Mouse (Mus musculus) embryonic facial prominence, embryonic 15.5 days (tissue): ENCODE measurements around the gene Apobr. TPM values are rescaled to one million over a fixed set of nuclear protein-coding genes. Genes with fewer than 3 reads are reported as not detected.
A peak's percentile ranks its signal among the peaks of the same experiment; 100 is the strongest.

Experiments used
- ATAC-seq: fragments of 200-750 bp; cut with Nextera tagmentation; 2 replicates; pipeline ENCODE4 v1.8.0; 2017; ENCODE audit warnings: low read depth, moderate TSS enrichment; ENCODE audit not compliant: insufficient number of reproducible peaks, low FRiP score, low TSS enrichment
- H3K27ac ChIP-seq: fragments of 300-500 bp; sonication (generic); replicated peaks from 2 replicates; pipeline ENCODE4 v1.5.1; 2015; ENCODE audit warnings: mild to moderate bottlenecking, inconsistent platforms
- H3K27me3 ChIP-seq: fragments of 300-500 bp; sonication (generic); 2 replicates; pipeline ENCODE4 v1.6.1; 2015; ENCODE audit warnings: inconsistent platforms
- H3K36me3 ChIP-seq: fragments of 300-500 bp; sonication (generic); 2 replicates; pipeline ENCODE4 v1.6.1; 2015; ENCODE audit warnings: mild to moderate bottlenecking, inconsistent platforms
- H3K4me1 ChIP-seq: fragments of 300-500 bp; sonication (generic); 2 replicates; pipeline ENCODE4 v1.6.1; 2015; ENCODE audit warnings: inconsistent platforms
- H3K4me2 ChIP-seq: fragments of 300-500 bp; sonication (generic); replicated peaks from 2 replicates; pipeline ENCODE4 v1.6.1; 2015; ENCODE audit warnings: mild to moderate bottlenecking, inconsistent platforms
- H3K4me3 ChIP-seq: fragments of 300-500 bp; sonication (generic); replicated peaks from 2 replicates; pipeline ENCODE4 v1.5.1; 2015; ENCODE audit warnings: mild to moderate bottlenecking, inconsistent platforms
- H3K9ac ChIP-seq: fragments of 300-500 bp; sonication (generic); 2 replicates; pipeline ENCODE4 v1.6.1; 2015; ENCODE audit warnings: inconsistent platforms
- H3K9me3 ChIP-seq: fragments of 300-500 bp; sonication (generic); replicated peaks from 2 replicates; pipeline ENCODE4 v1.6.1; 2016; ENCODE audit warnings: inconsistent platforms
- WGBS: fragments of 180-500 bp; shearing (Covaris S2); methylation state at CpG from one replicate; pipeline ENCODE4 v1.1.7; 2015; 5-methylcytosine and 5-hydroxymethylcytosine counted together
- polyA plus RNA-seq: library from polyadenylated mRNA; unstranded; fragments of >200 nt; fragmentation: Nextera tagmentation; extraction: Ambion mirVana; gene quantifications from 2 replicates; pipeline ENCODE4 v1.2.1, GENCODE M21; 2015

The Apobr gene
- polyA plus RNA-seq, 1 experiment from 2014 or later: 1.4 TPM

DNA sequence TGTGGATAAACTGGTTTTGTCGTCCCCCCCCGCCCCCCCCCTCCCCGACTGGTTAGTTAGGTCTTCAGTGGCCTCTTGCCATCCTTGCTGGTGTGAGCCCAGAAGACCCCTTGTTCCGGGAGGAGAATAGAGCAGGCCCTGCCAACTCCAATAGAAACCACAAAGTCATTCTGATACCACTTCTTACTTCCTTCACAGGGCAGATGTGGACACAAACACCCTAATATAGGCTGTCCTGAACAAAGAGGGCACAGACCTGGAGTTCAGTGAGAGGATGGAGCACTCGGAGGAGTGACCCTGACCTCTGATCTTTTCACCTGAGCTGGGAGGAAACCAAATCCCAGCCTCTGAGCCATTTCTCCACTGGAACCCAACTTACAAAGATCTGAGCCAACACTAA, 17.2 kb downstream of the Apobr start:
- H3K9me3 ChIP-seq: no peaks in the 10 kb centered on the region
- H3K27me3 ChIP-seq: no peaks in the 10 kb centered on the region
- 33% methylated on average over 5 of the region's 5 CpGs for WGBS
- H3K4me3 ChIP-seq: no peak overlapping the region
- no peak overlapping the region for H3K9ac ChIP-seq
- no peak for ATAC-seq
- no peaks in the 10 kb centered on the region for H3K36me3 ChIP-seq
- H3K4me1 ChIP-seq: peaks cover 2% of the 10 kb centered on the region; the same call in 1 of the 2 replicates
- no peak overlapping the region for H3K4me2 ChIP-seq
- H3K27ac ChIP-seq: no peak overlapping the region

DNA sequence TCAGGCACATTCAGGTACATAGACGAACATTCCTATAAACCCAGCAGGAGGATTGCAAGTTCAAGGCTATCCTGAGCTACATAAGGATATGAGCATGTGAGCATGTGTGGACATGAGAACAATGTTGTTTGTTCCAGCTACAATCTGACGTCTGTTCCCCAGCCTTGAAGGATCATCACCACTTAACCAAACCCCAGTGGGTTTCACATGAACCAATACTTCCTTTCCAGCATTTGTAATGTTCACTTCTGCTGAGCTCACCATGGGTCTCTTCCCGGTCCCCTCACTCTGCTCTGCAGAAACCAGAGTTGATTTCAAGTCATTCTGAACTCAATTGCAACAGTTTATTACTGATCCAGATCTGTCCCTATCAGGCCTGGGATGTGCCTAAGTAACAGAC, 17.9 kb downstream of the Apobr start:
- Histone ChIP-seq H3K36me3 (no peaks in the 10 kb centered on the region), H3K9ac (no peak overlapping the region), H3K4me3 (no peak overlapping the region), H3K27me3 (no peaks in the 10 kb centered on the region), H3K9me3 (no peaks in the 10 kb centered on the region), H3K27ac (no peak overlapping the region), H3K4me2 (no peak overlapping the region), H3K4me1 (peaks cover 5% of the 10 kb centered on the region; the same call in 1 of the 2 replicates)
- 67% methylated on average over 3 of the region's 3 CpGs for WGBS
- ATAC-seq: no peak

DNA sequence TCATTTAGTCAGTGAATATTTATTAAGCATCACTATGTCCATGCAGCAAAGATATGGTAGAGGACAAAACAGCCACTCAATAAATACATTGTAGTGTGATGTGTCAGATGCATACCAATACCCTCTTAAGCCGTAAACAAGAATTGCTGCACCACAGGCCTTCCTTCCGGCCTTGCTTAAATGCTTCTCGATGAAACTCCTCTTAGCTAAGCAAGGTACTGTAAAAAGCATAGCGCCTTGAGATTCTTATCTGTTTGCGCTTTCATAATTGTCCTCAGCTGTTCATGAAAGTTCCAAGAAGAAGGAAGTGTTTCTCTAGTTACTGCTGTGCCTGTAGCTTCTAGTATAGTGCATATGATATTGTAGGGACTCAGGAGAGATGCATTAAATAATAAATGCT, 21.9 kb downstream of the Apobr start:
- Histone ChIP-seq H3K4me2 (no peak overlapping the region), H3K9ac (no peak overlapping the region), H3K27me3 (no peaks in the 10 kb centered on the region), H3K36me3 (no peaks in the 10 kb centered on the region), H3K27ac (no peak overlapping the region), H3K4me1 (peaks cover 5% of the 10 kb centered on the region; the same call in 1 of the 2 replicates), H3K4me3 (no peak overlapping the region), H3K9me3 (no peaks in the 10 kb centered on the region)
- ATAC-seq: no peak
- 59% methylated on average over 5 of the region's 5 CpGs for WGBS

DNA sequence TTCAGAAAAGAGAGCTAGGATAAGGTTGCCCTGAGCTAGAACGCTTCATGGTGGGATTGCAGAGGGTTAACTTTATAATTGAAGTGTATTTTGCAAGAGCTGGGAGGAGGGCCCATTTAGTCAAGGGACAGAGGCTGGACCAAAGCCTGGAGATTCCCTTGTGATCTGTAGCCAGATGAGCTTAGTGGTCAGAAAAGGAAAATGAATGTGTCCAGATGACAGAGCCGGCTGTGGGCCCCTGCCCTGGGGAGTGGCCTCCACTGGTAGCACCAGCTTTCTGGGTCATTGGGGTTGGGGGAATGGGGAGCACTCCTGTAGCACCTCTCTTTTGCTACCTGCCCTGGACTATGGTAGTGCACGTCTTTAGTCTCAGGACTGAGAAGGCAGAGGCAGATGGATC, 22.3 kb downstream of the Apobr start:
- Histone ChIP-seq H3K27ac (no peak overlapping the region), H3K9ac (no peak overlapping the region), H3K36me3 (no peaks in the 10 kb centered on the region), H3K4me2 (no peak overlapping the region), H3K4me1 (peaks cover 5% of the 10 kb centered on the region; the same call in 1 of the 2 replicates), H3K9me3 (no peaks in the 10 kb centered on the region), H3K4me3 (no peak overlapping the region), H3K27me3 (no peaks in the 10 kb centered on the region)
- no peak for ATAC-seq
- WGBS: 62% methylated on average over 3 of the region's 3 CpGs

DNA sequence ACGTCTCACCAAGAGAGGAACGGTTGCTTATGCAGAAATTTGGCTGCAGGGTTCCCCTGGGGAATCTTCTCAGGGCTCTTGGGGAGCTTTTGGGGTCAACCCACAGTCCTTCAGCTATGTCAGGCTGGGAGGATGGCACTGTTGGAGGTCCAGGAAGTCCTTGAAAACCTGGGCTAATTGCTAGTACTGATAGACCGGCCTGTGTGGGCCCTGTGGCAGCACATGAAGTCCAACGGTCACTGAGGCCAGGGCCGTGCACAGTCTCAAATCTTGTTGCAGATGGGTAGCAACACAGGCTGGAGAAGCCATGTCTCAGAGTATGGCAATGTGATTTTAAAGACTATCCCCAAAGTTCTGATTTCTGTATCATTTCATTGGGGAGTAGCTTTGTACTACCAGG, 23.1 kb downstream of the Apobr start:
- H3K9me3 ChIP-seq: no peaks in the 10 kb centered on the region
- ATAC-seq: no peak
- 80% methylated on average over 5 of the region's 5 CpGs for WGBS
- H3K27ac ChIP-seq: no peak overlapping the region
- no peaks in the 10 kb centered on the region for H3K36me3 ChIP-seq
- H3K4me1 ChIP-seq: peaks cover 5% of the 10 kb centered on the region; the same call in 1 of the 2 replicates
- H3K4me2 ChIP-seq: no peak overlapping the region
- H3K4me3 ChIP-seq: no peak overlapping the region
- no peak overlapping the region for H3K9ac ChIP-seq
- H3K27me3 ChIP-seq: no peaks in the 10 kb centered on the region

DNA sequence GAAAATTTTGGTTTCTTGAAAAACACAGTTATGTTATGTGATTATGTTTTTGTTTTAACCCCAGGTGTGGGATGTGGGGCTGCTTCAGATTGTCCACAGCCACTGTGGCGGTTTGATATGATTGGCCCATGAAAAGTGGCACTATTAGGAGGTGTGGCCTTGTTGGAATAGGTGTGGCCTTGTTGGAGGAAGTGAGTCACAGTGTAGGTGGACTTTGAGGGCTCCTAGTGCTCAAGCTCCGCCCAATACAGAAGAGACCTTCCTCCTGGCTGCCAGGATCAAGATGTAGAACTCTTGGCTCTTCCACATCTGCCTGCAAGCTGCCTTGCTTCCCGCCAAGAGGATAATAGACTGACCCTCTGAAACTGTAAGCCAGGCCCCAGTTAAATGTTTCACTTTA, 28.0 kb downstream of the Apobr start:
- Histone ChIP-seq H3K36me3 (no peaks in the 10 kb centered on the region), H3K4me2 (no peak overlapping the region), H3K9ac (no peak overlapping the region), H3K27ac (no peak overlapping the region), H3K4me1 (no peaks in the 10 kb centered on the region), H3K27me3 (no peaks in the 10 kb centered on the region), H3K4me3 (no peak overlapping the region), H3K9me3 (no peaks in the 10 kb centered on the region)
- 73% methylated on average over 3 of the region's 3 CpGs for WGBS
- ATAC-seq: no peak

DNA sequence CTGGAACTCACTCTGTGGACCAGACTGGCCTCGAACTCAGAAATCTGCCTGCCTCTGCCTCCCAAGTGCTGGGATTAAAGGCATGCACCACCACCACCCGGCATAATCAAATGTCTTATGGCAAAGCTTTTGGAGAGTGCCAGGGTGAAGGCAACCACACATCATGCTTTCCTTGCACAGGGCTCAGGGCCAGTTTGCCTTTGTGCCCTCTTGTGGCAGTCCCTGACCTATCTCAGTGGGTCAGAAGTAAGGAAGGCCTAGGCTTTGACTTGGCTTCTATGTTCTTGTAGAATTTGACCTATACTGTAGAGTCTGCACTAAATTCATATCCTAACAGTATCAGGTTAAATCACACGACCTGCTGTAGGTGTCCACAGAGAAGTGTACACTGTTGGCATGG, 32.0 kb downstream of the Apobr start:
- ATAC-seq: no peak
- WGBS: 65% methylated on average over 3 of the region's 3 CpGs
- no peak overlapping the region for H3K4me2 ChIP-seq
- H3K4me3 ChIP-seq: no peak overlapping the region
- no peaks in the 10 kb centered on the region for H3K36me3 ChIP-seq
- no peaks in the 10 kb centered on the region for H3K27me3 ChIP-seq
- H3K4me1 ChIP-seq: no peaks in the 10 kb centered on the region; the same call in 1 of the 2 replicates
- H3K27ac ChIP-seq: no peak overlapping the region
- no peak overlapping the region for H3K9ac ChIP-seq
- H3K9me3 ChIP-seq: no peaks in the 10 kb centered on the region

DNA sequence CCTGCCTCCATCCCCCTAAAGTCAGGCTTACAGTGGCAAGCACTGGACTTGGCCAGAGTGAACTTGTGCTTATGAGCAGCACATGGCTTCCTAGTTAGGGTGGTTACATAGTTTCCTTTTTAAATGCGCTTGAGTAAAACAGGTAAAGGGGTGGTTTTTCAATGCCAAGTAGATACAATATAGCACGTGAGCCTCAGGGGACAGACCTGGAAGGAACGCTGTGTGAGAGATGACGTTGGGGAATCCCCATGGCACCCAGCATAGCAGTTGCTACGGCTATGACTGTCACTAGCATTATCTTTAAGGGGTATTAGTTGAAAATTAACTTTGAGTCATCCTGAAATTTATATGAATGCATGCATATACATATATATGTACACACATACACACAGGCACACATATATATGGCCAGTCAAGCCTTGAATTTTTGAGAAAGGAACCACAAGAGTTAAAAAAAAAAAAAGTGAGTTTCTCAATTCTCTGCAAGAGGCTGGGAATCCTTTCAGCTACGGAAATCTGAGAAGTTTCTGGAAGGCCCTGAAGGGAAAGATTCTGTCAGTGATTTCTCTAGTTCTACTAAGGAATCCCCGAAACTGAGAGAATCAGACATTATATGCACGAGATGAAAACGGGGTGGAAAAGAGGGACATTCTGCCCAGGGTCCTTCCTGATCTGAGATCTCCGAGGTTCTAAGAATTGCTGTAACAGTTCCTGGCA, 35.0 kb downstream of the Apobr start:
- WGBS: 48% methylated on average over 10 of the region's 10 CpGs
- ATAC-seq: no peak
- H3K36me3 ChIP-seq: no peaks in the 10 kb centered on the region

DNA sequence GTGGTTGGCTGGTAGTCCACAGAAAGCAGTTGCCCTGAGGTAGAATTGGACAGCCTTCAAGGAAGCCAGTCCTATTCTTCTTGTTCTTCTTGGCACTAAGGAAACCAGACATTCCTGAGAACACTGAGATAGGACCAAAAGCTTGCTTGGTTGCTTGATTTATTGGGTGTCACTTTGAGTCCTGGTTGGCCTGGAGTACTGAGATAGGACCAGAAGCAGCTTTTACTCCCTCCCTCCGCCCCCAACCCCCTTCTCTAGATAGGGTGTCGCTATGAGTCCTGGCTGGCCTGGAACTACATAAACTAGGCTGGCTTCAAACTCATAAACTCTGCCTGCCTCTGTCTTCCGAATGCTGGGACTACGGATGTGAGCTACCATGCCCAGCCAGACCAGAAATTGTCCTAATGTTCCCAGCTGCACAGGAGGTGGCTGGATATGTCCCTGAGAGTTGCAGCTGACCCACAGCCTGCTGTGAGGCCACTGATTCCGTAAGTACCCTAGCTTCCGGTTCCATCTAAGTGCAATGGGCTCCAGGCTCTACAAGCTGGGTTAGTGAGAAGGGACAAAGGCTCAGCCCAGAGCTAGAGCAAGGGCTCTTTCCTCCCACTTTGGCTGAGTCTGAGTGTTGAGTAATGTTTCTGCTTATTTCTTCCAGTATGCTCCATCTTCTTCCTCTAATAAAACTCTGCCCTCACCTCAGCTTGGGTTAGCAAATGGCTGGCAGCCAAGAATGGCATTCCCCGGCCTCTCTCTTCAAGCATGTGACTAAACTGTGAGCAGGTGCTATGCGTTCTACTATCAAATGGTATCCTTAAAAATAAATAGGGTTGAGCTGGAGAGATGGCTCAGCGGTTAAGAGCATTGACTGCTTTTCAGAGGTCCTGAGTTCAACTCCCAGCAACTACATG, 37.0 kb downstream of the Apobr start:
- no peaks in the 10 kb centered on the region for H3K36me3 ChIP-seq
- no peak overlapping the region for H3K27ac ChIP-seq
- H3K4me1 ChIP-seq: peaks cover 11% of the 10 kb centered on the region
- no peak for ATAC-seq
- no peaks in the 10 kb centered on the region for H3K9me3 ChIP-seq
- 82% methylated on average over 9 of the region's 9 CpGs for WGBS
- no peak overlapping the region for H3K4me2 ChIP-seq
- no peak overlapping the region for H3K4me3 ChIP-seq
- H3K9ac ChIP-seq: no peak overlapping the region
- H3K27me3 ChIP-seq: no peaks in the 10 kb centered on the region

More for the DNA sequence above, 35.0 kb downstream of the Apobr start:
- H3K9ac ChIP-seq: no peak overlapping the region
- no peak overlapping the region for H3K27ac ChIP-seq
- H3K27me3 ChIP-seq: no peaks in the 10 kb centered on the region
- no peaks in the 10 kb centered on the region for H3K9me3 ChIP-seq
- no peak overlapping the region for H3K4me2 ChIP-seq
- H3K4me3 ChIP-seq: no peak overlapping the region
- no peaks in the 10 kb centered on the region; the same call in 1 of the 2 replicates for H3K4me1 ChIP-seq

DNA sequence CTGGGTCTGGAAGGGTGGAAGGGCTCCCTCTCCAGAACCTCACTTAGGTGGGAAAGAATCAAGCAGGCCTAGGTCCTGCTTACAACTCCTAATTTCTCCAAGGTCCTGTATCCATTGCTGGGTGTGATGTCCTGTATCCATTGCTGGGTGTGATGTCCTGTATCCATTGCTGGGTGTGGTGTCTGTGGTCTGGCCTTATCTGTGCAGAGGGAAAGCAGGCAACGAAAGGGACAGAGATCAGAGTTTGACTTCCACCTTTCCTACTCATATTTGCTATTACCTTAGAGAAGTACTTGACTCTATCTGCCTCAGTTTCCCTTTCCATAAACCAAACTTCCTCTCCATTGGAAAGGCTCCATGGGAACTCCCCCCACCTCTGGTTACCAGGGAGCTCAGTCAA, 38.6 kb downstream of the Apobr start:
- WGBS: 78% methylated on average over 1 of the region's 1 CpGs
- Histone ChIP-seq H3K9me3 (no peaks in the 10 kb centered on the region), H3K4me2 (no peak overlapping the region), H3K27me3 (no peaks in the 10 kb centered on the region), H3K36me3 (no peaks in the 10 kb centered on the region), H3K4me1 (peaks cover 20% of the 10 kb centered on the region), H3K27ac (no peak overlapping the region), H3K4me3 (no peak overlapping the region), H3K9ac (no peak overlapping the region)
- no peak for ATAC-seq

DNA sequence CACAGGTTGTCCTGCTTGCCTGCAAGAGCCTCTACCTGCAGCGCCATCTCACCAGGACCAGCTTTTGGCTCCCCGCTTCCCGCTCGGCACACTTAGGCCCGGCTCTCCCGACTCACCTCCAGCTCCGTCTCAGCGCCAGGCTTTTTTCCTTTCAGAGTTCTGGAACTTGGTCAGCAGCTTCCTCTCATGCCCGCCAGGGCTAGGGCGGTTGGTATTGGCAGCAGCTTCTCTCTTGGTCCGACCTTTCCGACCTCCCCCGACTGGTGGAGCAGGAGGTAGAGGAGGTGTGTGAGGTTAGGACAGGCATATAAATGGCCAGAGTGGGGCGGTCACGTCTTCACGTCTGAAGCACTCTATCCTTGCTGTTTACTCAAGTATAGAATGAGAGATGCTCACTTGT, 40.0 kb downstream of the Apobr start:
- ATAC-seq: no peak
- WGBS: 65% methylated on average over 16 of the region's 16 CpGs
- Histone ChIP-seq H3K27me3 (no peaks in the 10 kb centered on the region), H3K4me3 (peak overlapping the region; percentile 10; the same call in 1 of the 2 replicates), H3K4me1 (peaks cover 22% of the 10 kb centered on the region), H3K9me3 (no peaks in the 10 kb centered on the region), H3K36me3 (no peaks in the 10 kb centered on the region), H3K4me2 (peak overlapping the region; percentile 6; the same call in 1 of the 2 replicates), H3K27ac (0 out of 2 replicates have a peak overlapping the region, but pooled peaks have one; percentile 5), H3K9ac (no peak overlapping the region)
